Mouse (Mus musculus) ES-Bruce4 (cell line): ENCODE results near the gene Arhgap10. TPM values are rescaled to one million over a fixed set of nuclear protein-coding genes. Genes with fewer than 3 reads are reported as not detected.

Source experiments
- H3K27ac ChIP-seq: 2 replicates; pipeline ENCODE4 v1.5.1; 2012; ENCODE audit warnings: low read length, inconsistent platforms; ENCODE audit not compliant: insufficient read depth
- H3K27me3 ChIP-seq: 2 replicates; pipeline ENCODE4 v1.6.1; 2012; ENCODE audit warnings: mild to moderate bottlenecking, low read length, inconsistent platforms; ENCODE audit not compliant: control insufficient read depth, poor library complexity, insufficient read depth, severe bottlenecking
- H3K36me3 ChIP-seq: 2 replicates; pipeline ENCODE4 v1.6.1; 2012; ENCODE audit warnings: inconsistent platforms, mild to moderate bottlenecking, low read length, moderate library complexity; ENCODE audit not compliant: control insufficient read depth, poor library complexity, insufficient read depth, severe bottlenecking
- H3K4me1 ChIP-seq: one replicate; pipeline ENCODE4 v1.8.1; 2011; ENCODE audit warnings: low read length; ENCODE audit not compliant: control insufficient read depth, insufficient read depth
- H3K4me3 ChIP-seq: 2 replicates; pipeline ENCODE4 v1.5.1; 2011; ENCODE audit warnings: low read depth, mild to moderate bottlenecking, low read length
- H3K9ac ChIP-seq: 2 replicates; pipeline ENCODE4 v1.6.1; 2012; ENCODE audit warnings: low read depth, mild to moderate bottlenecking, inconsistent platforms; ENCODE audit not compliant: poor library complexity, severe bottlenecking
- H3K9me3 ChIP-seq: replicated peaks from 2 replicates; pipeline ENCODE4 v1.6.1; 2012; ENCODE audit warnings: mild to moderate bottlenecking, low read length, inconsistent platforms; ENCODE audit not compliant: control insufficient read depth, poor library complexity, insufficient read depth, severe bottlenecking
- CTCF ChIP-seq: IDR thresholded peaks from one replicate; pipeline ENCODE4 v1.8.1; 2011; ENCODE audit warnings: low read depth, low read length
- EP300 ChIP-seq: IDR thresholded peaks from 2 replicates; pipeline ENCODE4 v1.6.1; 2011; ENCODE audit warnings: low read depth, low read length; ENCODE audit not compliant: insufficient read depth
- POLR2A ChIP-seq: IDR thresholded peaks from one replicate; pipeline ENCODE4 v1.8.1; 2011; ENCODE audit warnings: low read length; ENCODE audit not compliant: insufficient read depth
- polyA plus RNA-seq: library from polyadenylated mRNA; stranded (reverse); fragments of >200 nt; gene quantifications from 2 replicates; pipeline ENCODE4 v1.2.4, GENCODE M21; 2011; ENCODE audit warnings: low read depth; ENCODE audit not compliant: missing spikeins, insufficient read depth, insufficient read length

The Arhgap10 gene
- polyA plus RNA-seq, 1 experiment, result 26.0 TPM

- Histone ChIP-seq H3K36me3 (no peaks in the 10 kb centered on the region), H3K4me1 (no peaks in the 10 kb centered on the region), H3K9me3 (no peaks in the 10 kb centered on the region), H3K9ac (no peak overlapping the region), H3K4me3 (no peak overlapping the region), H3K27ac (no peak overlapping the region), H3K27me3 (no peaks in the 10 kb centered on the region)
- no peak for TF ChIP-seq CTCF
Observed at GRCm38 (mm10) chr8:77526130-77526529, 8.4 kb upstream of the Arhgap10 start.

- no peak overlapping the region for H3K9ac ChIP-seq
- no peaks in the 10 kb centered on the region for H3K9me3 ChIP-seq
- H3K4me1 ChIP-seq, result no peaks in the 10 kb centered on the region
- H3K27me3 ChIP-seq, result no peaks in the 10 kb centered on the region
- no peak overlapping the region for H3K27ac ChIP-seq
- H3K4me3 ChIP-seq, result no peak overlapping the region
- no peaks in the 10 kb centered on the region for H3K36me3 ChIP-seq
- TF ChIP-seq CTCF, result no peak
- TF ChIP-seq POLR2A, result no peak
- no peak for TF ChIP-seq EP300
Observed at GRCm38 (mm10) chr8:77524906-77525305, 7.2 kb upstream of the Arhgap10 start.

- no peaks in the 10 kb centered on the region; the same call in 1 of the 2 replicates for H3K27me3 ChIP-seq
- TF ChIP-seq EP300, result no peak
- TF ChIP-seq CTCF, result no peak
- TF ChIP-seq POLR2A, result no peak
Observed at GRCm38 (mm10) chr8:77524018-77524615, 6.4 kb upstream of the Arhgap10 start.

GRCm38 (mm10) chr8:77522984-77523383 lies 5.2 kb upstream of the Arhgap10 start:
- Histone ChIP-seq H3K9me3 (no peaks in the 10 kb centered on the region), H3K27me3 (peaks cover 5% of the 10 kb centered on the region; the same call in 1 of the 2 replicates), H3K9ac (no peak overlapping the region), H3K4me1 (no peaks in the 10 kb centered on the region), H3K4me3 (no peak overlapping the region), H3K27ac (no peak overlapping the region), H3K36me3 (no peaks in the 10 kb centered on the region)
- TF ChIP-seq EP300 (no peak), CTCF (no peak), POLR2A (no peak)

More at GRCm38 (mm10) chr8:77524018-77524615, 6.4 kb upstream of the Arhgap10 start:
- H3K36me3 ChIP-seq, result no peaks in the 10 kb centered on the region
- no peak overlapping the region for H3K27ac ChIP-seq
- H3K4me3 ChIP-seq, result no peak overlapping the region
- no peak overlapping the region for H3K9ac ChIP-seq
- H3K9me3 ChIP-seq, result no peaks in the 10 kb centered on the region
- H3K4me1 ChIP-seq, result no peaks in the 10 kb centered on the region

- Histone ChIP-seq H3K36me3 (no peaks in the 10 kb centered on the region), H3K4me1 (no peaks in the 10 kb centered on the region), H3K9me3 (no peaks in the 10 kb centered on the region), H3K4me3 (no peak overlapping the region), H3K27me3 (peaks cover 6% of the 10 kb centered on the region), H3K27ac (no peak overlapping the region), H3K9ac (no peak overlapping the region)
- TF ChIP-seq POLR2A, result no peak
- TF ChIP-seq EP300, result no peak
- TF ChIP-seq CTCF, result no peak
Observed at GRCm38 (mm10) chr8:77521028-77521785, 3.5 kb upstream of the Arhgap10 start.

- Histone ChIP-seq H3K9me3 (no peaks in the 10 kb centered on the region), H3K27ac (no peak overlapping the region), H3K36me3 (no peaks in the 10 kb centered on the region), H3K4me1 (no peaks in the 10 kb centered on the region), H3K27me3 (peaks cover 10% of the 10 kb centered on the region), H3K9ac (no peak overlapping the region), H3K4me3 (no peak overlapping the region)
- TF ChIP-seq EP300 (no peak), CTCF (no peak), POLR2A (no peak)
Observed at GRCm38 (mm10) chr8:77520601-77521000, 2.8 kb upstream of the Arhgap10 start.
